Mouse (Mus musculus) lung, postnatal 0 days (tissue): ENCODE results near the gene Gm14443. TPM values are rescaled to one million over a fixed set of nuclear protein-coding genes. Genes with fewer than 3 reads are reported as not detected.
"Not testable (repeated sequence)": the region's sequence is repeated elsewhere in the genome, so short reads cannot be mapped to it uniquely, and the experiment has no call there.

Source experiments
- ATAC-seq: fragments of 200-750 bp; cut with Nextera tagmentation; 2 replicates; pipeline ENCODE4 v1.8.0; 2017; ENCODE audit warnings: moderate library complexity
- DNase-seq: peaks from one replicate; pipeline ENCODE4 v3.0.0-alpha.2; 2016; ENCODE audit warnings: low spot score
- H3K27ac ChIP-seq: fragments of 300-500 bp; sonication (generic); 2 replicates; pipeline ENCODE4 v1.5.1; 2014; ENCODE audit warnings: antibody characterized with exemption, mild to moderate bottlenecking, low read length, mixed read lengths
- H3K27me3 ChIP-seq: fragments of 300-500 bp; sonication (generic); replicated peaks from 2 replicates; pipeline ENCODE4 v1.6.1; 2014; ENCODE audit warnings: low read length, mixed read lengths; ENCODE audit not compliant: insufficient read depth
- H3K36me3 ChIP-seq: fragments of 300-500 bp; sonication (generic); 2 replicates; pipeline ENCODE4 v1.6.1; 2014; ENCODE audit warnings: low read length, mixed read lengths; ENCODE audit not compliant: insufficient read depth
- H3K4me1 ChIP-seq: fragments of 300-500 bp; sonication (generic); 2 replicates; pipeline ENCODE4 v1.6.1; 2014; ENCODE audit warnings: antibody characterized with exemption, low read depth, low read length, mixed read lengths; ENCODE audit not compliant: insufficient read depth
- H3K4me2 ChIP-seq: fragments of 300-500 bp; sonication (generic); replicated peaks from 2 replicates; pipeline ENCODE4 v1.6.1; 2014; ENCODE audit warnings: low read depth, mild to moderate bottlenecking, low read length, moderate library complexity, mixed read lengths
- H3K4me3 ChIP-seq: fragments of 300-500 bp; sonication (generic); 2 replicates; pipeline ENCODE4 v1.5.1; 2014; ENCODE audit warnings: low read depth, low read length
- H3K9ac ChIP-seq: fragments of 300-500 bp; sonication (generic); replicated peaks from 2 replicates; pipeline ENCODE4 v1.6.1; 2014; ENCODE audit warnings: low read depth, mild to moderate bottlenecking
- H3K9me3 ChIP-seq: fragments of 300-500 bp; sonication (generic); 2 replicates; pipeline ENCODE4 v1.6.1; 2016; ENCODE audit warnings: low read length, mixed read lengths
- CTCF ChIP-seq: IDR thresholded peaks from 2 replicates; pipeline ENCODE4 v1.5.1; 2016; ENCODE audit warnings: antibody characterized with exemption, mild to moderate bottlenecking
- EP300 ChIP-seq: IDR thresholded peaks from 2 replicates; pipeline ENCODE4 v1.6.1; 2016; ENCODE audit warnings: antibody characterized with exemption, mild to moderate bottlenecking, control low read depth
- WGBS: fragments of 180-500 bp; shearing (Covaris S2); extraction: QIAGEN DNeasy Blood & Tissue Kit; methylation state at CpG from one replicate; pipeline ENCODE4 v1.1.7; 2014; 5-methylcytosine and 5-hydroxymethylcytosine counted together
- polyA plus RNA-seq: library from polyadenylated mRNA; unstranded; fragments of >200 nt; fragmentation: Nextera tagmentation; extraction: Ambion mirVana; gene quantifications from 2 replicates; pipeline ENCODE4 v1.2.1, GENCODE M21; 2015

Gene Gm14443
- polyA plus RNA-seq = 0.31 and 0.47 TPM in 2 replicates

- not testable (repeated sequence) for H3K4me2 ChIP-seq, DNase-seq, H3K4me1 ChIP-seq, ATAC-seq, H3K36me3 ChIP-seq, H3K27ac ChIP-seq, H3K9ac ChIP-seq, H3K9me3 ChIP-seq, H3K27me3 ChIP-seq, H3K4me3 ChIP-seq
- WGBS = 66% methylated on average over 12 of the region's 12 CpGs
Observed at GRCm38 (mm10) chr2:175175401-175176180, at the start of gene Gm14443. Gene Gm14443 (minus strand): TSS chr2:175175871.

GRCm38 (mm10) chr2:175206732-175207131 lies 31.1 kb upstream of the Gm14443 start, which contains the start of gene Gm14391:
Gene Gm14391 (minus strand): TSS chr2:175206917.
- not testable (repeated sequence) for H3K9me3 ChIP-seq, H3K36me3 ChIP-seq, H3K4me3 ChIP-seq, DNase-seq, H3K4me1 ChIP-seq, H3K27ac ChIP-seq, H3K9ac ChIP-seq, H3K4me2 ChIP-seq, H3K27me3 ChIP-seq, ATAC-seq
- WGBS = no CpG with 5 or more reads among the region's 7 CpGs

GRCm38 (mm10) chr2:175179008-175179407 lies 3.3 kb upstream of the Gm14443 start:
- H3K9ac ChIP-seq, H3K27me3 ChIP-seq, H3K36me3 ChIP-seq, H3K27ac ChIP-seq, H3K4me2 ChIP-seq, H3K4me1 ChIP-seq, H3K9me3 ChIP-seq, ATAC-seq, H3K4me3 ChIP-seq, DNase-seq: not testable (repeated sequence)
- 39% methylated on average over 1 of the region's 1 CpGs for WGBS

- H3K4me2 ChIP-seq = no peak overlapping the region
- 81% methylated on average over 6 of the region's 6 CpGs for WGBS
- H3K27ac ChIP-seq = no peak overlapping the region
- no peaks in the 10 kb centered on the region for H3K9me3 ChIP-seq
- ATAC-seq (no peak), DNase-seq (no peak)
- H3K9ac ChIP-seq = no peak overlapping the region
- no peaks in the 10 kb centered on the region for H3K36me3 ChIP-seq
- no peaks in the 10 kb centered on the region for H3K27me3 ChIP-seq
- TF ChIP-seq CTCF = no peak
- TF ChIP-seq EP300 = no peak
- H3K4me3 ChIP-seq = no peak overlapping the region
- no peaks in the 10 kb centered on the region for H3K4me1 ChIP-seq
Observed at GRCm38 (mm10) chr2:175176312-175176711, 641 bp upstream of the Gm14443 start.

- H3K4me3 ChIP-seq, H3K27ac ChIP-seq, DNase-seq, ATAC-seq, H3K4me2 ChIP-seq, H3K27me3 ChIP-seq, H3K9ac ChIP-seq, H3K4me1 ChIP-seq, H3K9me3 ChIP-seq, H3K36me3 ChIP-seq: not testable (repeated sequence)
- 84% methylated on average over 2 of the region's 2 CpGs for WGBS
Observed at GRCm38 (mm10) chr2:175174058-175174457, 1.6 kb downstream of the Gm14443 start.

GRCm38 (mm10) chr2:175172906-175173595 lies 2.6 kb downstream of the Gm14443 start:
- 85% methylated on average over 3 of the region's 3 CpGs for WGBS
- H3K27me3 ChIP-seq, ATAC-seq, H3K9me3 ChIP-seq, H3K36me3 ChIP-seq, H3K4me2 ChIP-seq, H3K9ac ChIP-seq, H3K4me1 ChIP-seq, H3K4me3 ChIP-seq, DNase-seq, H3K27ac ChIP-seq: not testable (repeated sequence)
